Mouse (Mus musculus): ENCODE data around the gene Actr5. TPM values are rescaled to one million over a fixed set of nuclear protein-coding genes. Genes with fewer than 3 reads are reported as not detected.

Gene Actr5
- 12.7 and 13.0 TPM in 2 replicates for polyA plus RNA-seq (2014; fragmentation: Nextera tagmentation; extraction: Ambion mirVana)

GRCm38 (mm10) chr2:158624718-158625222, at the start of gene Actr5:
Gene Actr5, plus strand, starts transcription at chr2:158624888.
- under 1% methylated on average over 39 of the region's 39 CpGs for WGBS
- peaks cover 32% of the 10 kb centered on the region for H3K36me3 ChIP-seq (ENCODE audit: control insufficient read depth, insufficient read depth, low read length)
- peaks cover 12% of the 10 kb centered on the region for H3K4me1 ChIP-seq (replicated peaks; ENCODE audit: control insufficient read depth, insufficient read depth, low read length)
- H3K27me3 ChIP-seq (replicated peaks; ENCODE audit: control insufficient read depth, insufficient read depth, low read length) = peaks cover 14% of the 10 kb centered on the region
- DNase-seq (ENCODE audit: low spot score) = peak; percentile 98
- H3K9ac ChIP-seq (ENCODE audit: low read length) = peak within 1 kb of the TSS; percentile 74
- H3K4me2 ChIP-seq (ENCODE audit: low read length) = peak within 1 kb of the TSS; percentile 83
- H3K9me3 ChIP-seq (ENCODE audit: control insufficient read depth, low read length) = no peaks in the 10 kb centered on the region
- peak within 1 kb of the TSS; percentile 87 for H3K4me3 ChIP-seq (ENCODE audit: low read depth, low read length)
- H3K27ac ChIP-seq (ENCODE audit: low read depth) = peak within 1 kb of the TSS; percentile 80
- peak; percentile 93 for ATAC-seq (replicated peaks; ENCODE audit: low FRiP score, low TSS enrichment, low read depth)

- no peak for DNase-seq (ENCODE audit: low spot score)
- no peak for ATAC-seq (replicated peaks; ENCODE audit: low FRiP score, low TSS enrichment, low read depth)
- Histone ChIP-seq H3K27me3 (replicated peaks; ENCODE audit: control insufficient read depth, insufficient read depth, low read length) (no peaks in the 10 kb centered on the region), H3K9me3 (ENCODE audit: control insufficient read depth, low read length) (no peaks in the 10 kb centered on the region), H3K4me1 (replicated peaks; ENCODE audit: control insufficient read depth, insufficient read depth, low read length) (no peaks in the 10 kb centered on the region), H3K4me2 (ENCODE audit: low read length) (no peak overlapping the region), H3K9ac (ENCODE audit: low read length) (no peak overlapping the region), H3K27ac (ENCODE audit: low read depth) (no peak overlapping the region), H3K36me3 (ENCODE audit: control insufficient read depth, insufficient read depth, low read length) (no peaks in the 10 kb centered on the region), H3K4me3 (ENCODE audit: low read depth, low read length) (no peak overlapping the region)
- WGBS = 72% methylated on average over 4 of the region's 4 CpGs
Measured at GRCm38 (mm10) chr2:158579979-158580378, 44.7 kb upstream of the Actr5 start.

- H3K9ac ChIP-seq (ENCODE audit: low read length) = no peak overlapping the region
- no peak overlapping the region for H3K27ac ChIP-seq (ENCODE audit: low read depth)
- no peak for ATAC-seq (replicated peaks; ENCODE audit: low FRiP score, low TSS enrichment, low read depth)
- H3K9me3 ChIP-seq (ENCODE audit: control insufficient read depth, low read length) = no peaks in the 10 kb centered on the region
- H3K4me2 ChIP-seq (ENCODE audit: low read length) = no peak overlapping the region
- no peaks in the 10 kb centered on the region for H3K4me1 ChIP-seq (replicated peaks; ENCODE audit: control insufficient read depth, insufficient read depth, low read length)
- WGBS = 11% methylated on average over 12 of the region's 12 CpGs
- no peaks in the 10 kb centered on the region for H3K36me3 ChIP-seq (ENCODE audit: control insufficient read depth, insufficient read depth, low read length)
- peaks cover 3% of the 10 kb centered on the region; the same call in 1 of the 2 replicates for H3K27me3 ChIP-seq (replicated peaks; ENCODE audit: control insufficient read depth, insufficient read depth, low read length)
- DNase-seq (ENCODE audit: low spot score) = peak; percentile 87
- H3K4me3 ChIP-seq (ENCODE audit: low read depth, low read length) = no peak overlapping the region
Measured at GRCm38 (mm10) chr2:158584621-158585358, 39.9 kb upstream of the Actr5 start.

GRCm38 (mm10) chr2:158588524-158589271, 36.0 kb upstream of the Actr5 start:
- Histone ChIP-seq H3K27me3 (replicated peaks; ENCODE audit: control insufficient read depth, insufficient read depth, low read length) (peaks cover 4% of the 10 kb centered on the region; the same call in 1 of the 2 replicates), H3K4me3 (ENCODE audit: low read depth, low read length) (no peak overlapping the region), H3K9ac (ENCODE audit: low read length) (no peak overlapping the region), H3K4me1 (replicated peaks; ENCODE audit: control insufficient read depth, insufficient read depth, low read length) (no peaks in the 10 kb centered on the region), H3K36me3 (ENCODE audit: control insufficient read depth, insufficient read depth, low read length) (no peaks in the 10 kb centered on the region), H3K4me2 (ENCODE audit: low read length) (no peak overlapping the region), H3K9me3 (ENCODE audit: control insufficient read depth, low read length) (no peaks in the 10 kb centered on the region), H3K27ac (ENCODE audit: low read depth) (no peak overlapping the region)
- DNase-seq (ENCODE audit: low spot score) = no peak
- 49% methylated on average over 8 of the region's 8 CpGs for WGBS
- no peak for ATAC-seq (replicated peaks; ENCODE audit: low FRiP score, low TSS enrichment, low read depth)

GRCm38 (mm10) chr2:158590495-158590894, 34.2 kb upstream of the Actr5 start:
- H3K9ac ChIP-seq (ENCODE audit: low read length) = no peak overlapping the region
- no peaks in the 10 kb centered on the region for H3K4me1 ChIP-seq (replicated peaks; ENCODE audit: control insufficient read depth, insufficient read depth, low read length)
- no peak overlapping the region for H3K4me3 ChIP-seq (ENCODE audit: low read depth, low read length)
- no peak for ATAC-seq (replicated peaks; ENCODE audit: low FRiP score, low TSS enrichment, low read depth)
- H3K36me3 ChIP-seq (ENCODE audit: control insufficient read depth, insufficient read depth, low read length) = no peaks in the 10 kb centered on the region
- no peak for DNase-seq (ENCODE audit: low spot score)
- no peak overlapping the region for H3K27ac ChIP-seq (ENCODE audit: low read depth)
- 64% methylated on average over 3 of the region's 3 CpGs for WGBS
- H3K9me3 ChIP-seq (ENCODE audit: control insufficient read depth, low read length) = no peaks in the 10 kb centered on the region
- H3K4me2 ChIP-seq (ENCODE audit: low read length) = no peak overlapping the region
- peaks cover 12% of the 10 kb centered on the region; the same call in 1 of the 2 replicates for H3K27me3 ChIP-seq (replicated peaks; ENCODE audit: control insufficient read depth, insufficient read depth, low read length)

- Histone ChIP-seq H3K36me3 (ENCODE audit: control insufficient read depth, insufficient read depth, low read length) (no peaks in the 10 kb centered on the region), H3K27ac (ENCODE audit: low read depth) (no peak overlapping the region), H3K4me2 (ENCODE audit: low read length) (no peak overlapping the region), H3K4me3 (ENCODE audit: low read depth, low read length) (no peak overlapping the region), H3K4me1 (replicated peaks; ENCODE audit: control insufficient read depth, insufficient read depth, low read length) (no peaks in the 10 kb centered on the region), H3K9me3 (ENCODE audit: control insufficient read depth, low read length) (no peaks in the 10 kb centered on the region), H3K27me3 (replicated peaks; ENCODE audit: control insufficient read depth, insufficient read depth, low read length) (peaks cover 12% of the 10 kb centered on the region; the same call in 1 of the 2 replicates), H3K9ac (ENCODE audit: low read length) (no peak overlapping the region)
- DNase-seq (ENCODE audit: low spot score) (no peak), ATAC-seq (replicated peaks; ENCODE audit: low FRiP score, low TSS enrichment, low read depth) (no peak)
- 45% methylated on average over 5 of the region's 5 CpGs for WGBS
Measured at GRCm38 (mm10) chr2:158591286-158591685, 33.4 kb upstream of the Actr5 start.

- no peak overlapping the region for H3K4me2 ChIP-seq (ENCODE audit: low read length)
- 77% methylated on average over 4 of the region's 4 CpGs for WGBS
Measured at GRCm38 (mm10) chr2:158593371-158593770, 31.3 kb upstream of the Actr5 start.

GRCm38 (mm10) chr2:158595103-158595502, 29.6 kb upstream of the Actr5 start:
- DNase-seq (ENCODE audit: low spot score) = peak; percentile 66

More at GRCm38 (mm10) chr2:158593371-158593770, 31.3 kb upstream of the Actr5 start:
- no peaks in the 10 kb centered on the region for H3K4me1 ChIP-seq (replicated peaks; ENCODE audit: control insufficient read depth, insufficient read depth, low read length)
- ATAC-seq (replicated peaks; ENCODE audit: low FRiP score, low TSS enrichment, low read depth) (no peak), DNase-seq (ENCODE audit: low spot score) (no peak)
- H3K27ac ChIP-seq (ENCODE audit: low read depth) = no peak overlapping the region
- H3K4me3 ChIP-seq (ENCODE audit: low read depth, low read length) = no peak overlapping the region
- no peaks in the 10 kb centered on the region for H3K9me3 ChIP-seq (ENCODE audit: control insufficient read depth, low read length)
- no peaks in the 10 kb centered on the region for H3K36me3 ChIP-seq (ENCODE audit: control insufficient read depth, insufficient read depth, low read length)
- H3K9ac ChIP-seq (ENCODE audit: low read length) = no peak overlapping the region
- peaks cover 15% of the 10 kb centered on the region; the same call in 1 of the 2 replicates for H3K27me3 ChIP-seq (replicated peaks; ENCODE audit: control insufficient read depth, insufficient read depth, low read length)

More at GRCm38 (mm10) chr2:158595103-158595502, 29.6 kb upstream of the Actr5 start:
- under 1% methylated on average over 12 of the region's 12 CpGs for WGBS
- no peak overlapping the region for H3K4me2 ChIP-seq (ENCODE audit: low read length)
- H3K36me3 ChIP-seq (ENCODE audit: control insufficient read depth, insufficient read depth, low read length) = no peaks in the 10 kb centered on the region
- no peak overlapping the region for H3K4me3 ChIP-seq (ENCODE audit: low read depth, low read length)
- no peak overlapping the region for H3K9ac ChIP-seq (ENCODE audit: low read length)
- no peak overlapping the region for H3K27ac ChIP-seq (ENCODE audit: low read depth)
- H3K4me1 ChIP-seq (replicated peaks; ENCODE audit: control insufficient read depth, insufficient read depth, low read length) = no peaks in the 10 kb centered on the region
- H3K9me3 ChIP-seq (ENCODE audit: control insufficient read depth, low read length) = no peaks in the 10 kb centered on the region
- 0 out of 2 replicates have a peak, but pooled peaks have one; percentile 23 for ATAC-seq (replicated peaks; ENCODE audit: low FRiP score, low TSS enrichment, low read depth)
- peaks cover 10% of the 10 kb centered on the region; the same call in 1 of the 2 replicates for H3K27me3 ChIP-seq (replicated peaks; ENCODE audit: control insufficient read depth, insufficient read depth, low read length)

Measured in intestine, embryonic 14.5 days (tissue).